In genomic region chr17:88066799-88067198, GRCm38 (mm10) we compare ENCODE assay signal across 8 mouse cellular contexts. TPM values are rescaled to one million over a fixed set of nuclear protein-coding genes. Genes with fewer than 3 reads are reported as not detected.
A peak's percentile ranks its signal among the peaks of the same experiment; 100 is the strongest.
DNase-seq lines count a peak whose midpoint lies in the region; ATAC-seq lines count a peak whose summit lies in the region.
"Had no signal": no experiment of that assay in that cellular context is flagged by ENCODE, and none has a peak within 500 bp of the region (broad histone marks: within the 10 kb centered on the region; RNA-seq: fewer than 3 reads in every experiment).

No protein-coding gene starts in this region.

- peak overlapping the region; percentile 70 for H3K4me2 ChIP-seq in lung, embryonic 16.5 days (ENCODE audit: low read depth, low read length)
- peak overlapping the region; percentile 79 for H3K4me2 ChIP-seq in limb, embryonic 13.5 days (replicated peaks)
- H3K4me2 ChIP-seq in stomach, embryonic 16.5 days (ENCODE audit: low read depth, low read length), result peak overlapping the region; percentile 65

- H3K27ac ChIP-seq in lung, embryonic 16.5 days (ENCODE audit: low read length), result peak overlapping the region; percentile 100
- peak overlapping the region; percentile 100 for H3K27ac ChIP-seq in forebrain, embryonic 10.5 days
- peak overlapping the region; percentile 100; the same call in 1 of the 2 replicates for H3K27ac ChIP-seq in limb, embryonic 13.5 days
- peak overlapping the region; percentile 79 for H3K27ac ChIP-seq in stomach, embryonic 16.5 days (ENCODE audit: low read length)

- peaks cover 13% of the 10 kb centered on the region for H3K4me1 ChIP-seq in lung, embryonic 16.5 days (replicated peaks; ENCODE audit: control insufficient read depth, insufficient read depth, low read length)
- peaks cover 24% of the 10 kb centered on the region for H3K4me1 ChIP-seq in forebrain, embryonic 10.5 days
- H3K4me1 ChIP-seq in limb, embryonic 13.5 days, result peaks cover 13% of the 10 kb centered on the region
- peaks cover 11% of the 10 kb centered on the region for H3K4me1 ChIP-seq in stomach, embryonic 16.5 days (ENCODE audit: control insufficient read depth, insufficient read depth, low read length)

- ATAC-seq in lung, embryonic 16.5 days (ENCODE audit: low read depth), result no peak
- ATAC-seq in limb, embryonic 13.5 days (ENCODE audit: low FRiP score, low read depth), result no peak
- no peak for ATAC-seq in stomach, embryonic 16.5 days (ENCODE audit: insufficient read depth, low FRiP score)

- no peaks in the 10 kb centered on the region for H3K36me3 ChIP-seq in lung, embryonic 16.5 days (ENCODE audit: control insufficient read depth, insufficient read depth, low read length)
- H3K36me3 ChIP-seq in forebrain, embryonic 10.5 days (replicated peaks), result no peaks in the 10 kb centered on the region
- H3K36me3 ChIP-seq in limb, embryonic 13.5 days, result no peaks in the 10 kb centered on the region
- no peaks in the 10 kb centered on the region for H3K36me3 ChIP-seq in stomach, embryonic 16.5 days (ENCODE audit: control insufficient read depth, insufficient read depth, low read length)

- peak overlapping the region; percentile 60 for H3K9ac ChIP-seq in lung, embryonic 16.5 days (ENCODE audit: low read length)
- H3K9ac ChIP-seq in limb, embryonic 13.5 days, result peak overlapping the region; percentile 57
- H3K9ac ChIP-seq in stomach, embryonic 16.5 days (ENCODE audit: low read length), result peak overlapping the region; percentile 46

- H3K27me3 ChIP-seq in lung, embryonic 16.5 days (ENCODE audit: control insufficient read depth, insufficient read depth, low read depth, low read length), result no peaks in the 10 kb centered on the region
- no peaks in the 10 kb centered on the region for H3K27me3 ChIP-seq in forebrain, embryonic 10.5 days (ENCODE audit: poor library complexity, severe bottlenecking)
- no peaks in the 10 kb centered on the region for H3K27me3 ChIP-seq in limb, embryonic 13.5 days
- no peaks in the 10 kb centered on the region for H3K27me3 ChIP-seq in stomach, embryonic 16.5 days (ENCODE audit: control insufficient read depth, insufficient read depth, low read length)

- H3K9me3 ChIP-seq in lung, embryonic 16.5 days (ENCODE audit: control insufficient read depth, low read length), result no peaks in the 10 kb centered on the region
- H3K9me3 ChIP-seq in forebrain, embryonic 10.5 days, result no peaks in the 10 kb centered on the region
- H3K9me3 ChIP-seq in limb, embryonic 13.5 days, result no peaks in the 10 kb centered on the region
- no peaks in the 10 kb centered on the region for H3K9me3 ChIP-seq in stomach, embryonic 16.5 days (replicated peaks; ENCODE audit: control insufficient read depth, low read length)

- peak overlapping the region; percentile 99 for H3K4me3 ChIP-seq in lung, embryonic 16.5 days (ENCODE audit: low read length)
- H3K4me3 ChIP-seq in forebrain, embryonic 10.5 days, result peak overlapping the region; percentile 97
- peak overlapping the region; percentile 98 for H3K4me3 ChIP-seq in limb, embryonic 13.5 days
- peak overlapping the region; percentile 98 for H3K4me3 ChIP-seq in stomach, embryonic 16.5 days (replicated peaks; ENCODE audit: low read length)

- DNase-seq in lung, postnatal 10 days, result no peak
- no peak for DNase-seq in forebrain, embryonic 10.5 days (ENCODE audit: extremely low spot score, low spot score)
- no peak for DNase-seq in ovary, adult 18-20 months (ENCODE audit: low spot score)
- DNase-seq in left cerebral cortex, postnatal 36 days (ENCODE audit: low spot score in 2 of 2), result no peak
- DNase-seq: adrenal gland, postnatal 25 days had no signal

- 8% methylated on average over 9 of the region's 9 CpGs for WGBS in lung, embryonic 16.5 days
- WGBS in forebrain, embryonic 10.5 days, result 18% methylated on average over 9 of the region's 9 CpGs
- WGBS in limb, embryonic 13.5 days, result 14% methylated on average over 9 of the region's 9 CpGs
- WGBS in stomach, embryonic 16.5 days, result 5% methylated on average over 9 of the region's 9 CpGs

- intact Hi-C loops in left cerebral cortex, postnatal 36 days (cut with DNase I), result loop anchor here (2.0 to 10.0 kb wide), 5 partner anchors 42 to 448 kb away; partner anchors contain the start of gene Foxn2

RNA-seq across cellular contexts. Expression of gene Fbxo11, which starts 1.7 kb away (rescaled TPM):
- polyA plus RNA-seq in lung, embryonic 16.5 days (2015; fragmentation: Nextera tagmentation; extraction: Ambion mirVana), result 13.6 and 15.1 TPM in 2 replicates
- 15.3 and 15.4 TPM in 2 replicates for polyA plus RNA-seq in forebrain, embryonic 10.5 days (2016; fragmentation: Nextera tagmentation; extraction: Ambion mirVana)
- 20.3 and 21.1 TPM in 2 replicates for polyA plus RNA-seq in limb, embryonic 13.5 days (2015; fragmentation: Nextera tagmentation; extraction: Ambion mirVana)
- polyA plus RNA-seq in stomach, embryonic 16.5 days (2015; fragmentation: Nextera tagmentation; extraction: Ambion mirVana), result 11.9 and 12.4 TPM in 2 replicates
- 100 to 1,000 TPM; 106 to 122 TPM for total RNA-seq in left cerebral cortex, postnatal 36 days (2021)
